Mouse (Mus musculus) CD8-positive naive resting alpha-beta T cell, adult 57 days (primary cell): ENCODE measurements around the gene Fam205c. TPM values are rescaled to one million over a fixed set of nuclear protein-coding genes. Genes with fewer than 3 reads are reported as not detected.

Experiments
- total RNA-seq: library from RNA; stranded (reverse); gene quantifications from one replicate; pipeline ENCODE4 v1.2.4, GENCODE M21; 2023

Fam205c gene
- not detected for total RNA-seq

DNA sequence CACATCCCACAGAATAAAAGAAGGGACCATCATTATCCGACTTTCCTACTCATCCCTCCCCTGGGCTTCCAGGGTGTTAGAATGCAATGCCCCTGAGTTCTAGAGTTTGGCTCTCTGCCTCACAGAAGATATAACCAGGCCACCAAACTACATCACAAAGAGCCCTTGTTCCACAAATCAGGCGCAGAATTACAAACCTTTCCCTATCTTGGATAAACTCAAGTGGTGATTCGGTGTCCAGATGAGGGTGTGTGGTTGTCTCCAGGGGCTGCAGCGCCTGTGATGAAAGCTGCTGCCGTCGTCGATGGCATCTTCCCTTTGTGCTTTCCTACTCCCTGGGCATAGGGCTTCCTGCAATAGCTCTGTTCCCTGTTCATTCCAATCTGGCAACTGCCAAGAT is at the start of gene Fam205c:
Gene Fam205c (minus strand): TSS at position 101 of the 400 bp plus-strand sequence.

DNA sequence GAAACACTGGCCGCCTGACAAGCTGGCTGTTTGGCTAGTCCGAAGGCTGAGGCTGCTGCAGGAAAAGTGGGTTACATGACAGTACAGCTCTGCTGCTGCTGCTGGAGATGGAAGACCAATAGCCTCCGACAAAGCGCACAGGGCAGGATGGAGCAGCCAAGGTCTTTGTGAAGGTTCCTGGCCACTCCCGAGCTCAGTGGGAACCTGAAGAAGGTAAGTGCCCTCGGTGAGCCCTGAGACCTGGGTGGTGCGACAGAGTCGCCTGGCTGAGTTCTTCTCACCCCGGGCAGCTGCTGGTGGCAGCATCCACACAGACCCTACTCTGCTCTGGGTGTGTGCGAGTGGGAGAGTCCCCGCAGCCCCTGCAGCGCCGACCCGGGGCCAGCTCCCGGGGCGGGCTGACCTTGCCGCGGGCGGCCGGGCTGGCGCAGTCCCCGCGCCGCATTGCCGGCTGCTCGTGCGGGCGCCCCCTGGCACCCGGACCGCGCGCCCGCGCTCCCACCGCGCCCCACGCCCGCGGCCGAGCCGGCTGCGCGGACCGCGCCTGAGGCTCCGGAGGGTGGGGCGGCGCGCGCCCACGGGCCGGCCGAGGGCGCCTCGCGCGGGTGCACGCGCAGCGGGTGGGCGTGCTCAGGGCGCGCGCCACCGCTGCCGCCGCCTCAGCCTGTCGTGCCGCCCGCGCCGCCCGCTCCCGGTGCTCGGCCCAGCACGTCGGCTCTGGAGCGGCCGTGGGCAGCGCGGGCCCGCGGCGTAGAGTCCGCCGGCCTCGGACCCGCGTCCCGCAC is 42.8 kb upstream of the Fam205c start, which contains the start of gene Phf24:
Gene Phf24 (plus strand): TSS at position 44 of the 785 bp plus-strand sequence.

GRCm38 (mm10) chr4:42856671-42857070 is 17.4 kb downstream of the Fam205c start, which contains the start of gene Gm12394:
Gene Gm12394 (minus strand): TSS chr4:42856771.

DNA sequence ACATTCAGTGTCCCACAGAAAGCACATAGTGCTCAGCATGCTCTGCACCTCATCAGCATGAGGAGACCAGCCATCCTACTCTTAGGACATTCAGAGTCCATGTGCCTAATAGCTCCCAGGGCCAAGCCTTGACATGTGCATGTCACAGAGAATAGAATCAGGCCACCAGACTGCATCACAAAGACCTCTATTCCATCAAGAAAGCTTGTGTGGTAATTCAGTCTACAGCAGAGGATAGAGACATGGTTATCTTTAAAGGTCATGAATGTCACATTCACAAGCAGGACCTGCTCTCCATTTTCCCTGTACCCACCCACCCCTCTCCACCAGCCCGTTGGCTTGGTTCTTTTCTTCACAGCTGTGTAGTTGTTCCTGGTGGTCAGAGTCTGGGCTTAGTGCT is 20.2 kb downstream of the Fam205c start, which contains the start of gene Fam205a1:
Gene Fam205a1 (minus strand): TSS at position 101 of the 400 bp plus-strand sequence.

Other genes starting within 250 kb of the Fam205c start
- not detected for gene Gm2564, start 244.5 kb downstream of the Fam205c start, total RNA-seq
- gene Ccl27b, start 219.0 kb downstream of the Fam205c start, total RNA-seq, result not detected
- not detected for gene Il11ra2, start 212.3 kb downstream of the Fam205c start, total RNA-seq
- not detected for gene 4930578G10Rik, start 138.7 kb downstream of the Fam205c start, total RNA-seq
- not detected for gene Ccl19, start 117.7 kb downstream of the Fam205c start, total RNA-seq
- not detected for gene Ccl21a, start 100.2 kb downstream of the Fam205c start, total RNA-seq
- not detected for gene Fam205a1, start 20.3 kb downstream of the Fam205c start, total RNA-seq
- gene Gm12394, start 17.5 kb downstream of the Fam205c start, total RNA-seq, result not detected
- gene Phf24, start 42.4 kb upstream of the Fam205c start, total RNA-seq, result not detected
- gene Dnajb5, start 75.6 kb upstream of the Fam205c start, total RNA-seq, result 23.3 TPM
- gene 1700022I11Rik, start 95.4 kb upstream of the Fam205c start, total RNA-seq, result not detected
- 96.8 TPM for gene Vcp, start 126.3 kb upstream of the Fam205c start, total RNA-seq
- 29.7 TPM for gene Fancg, start 136.3 kb upstream of the Fam205c start, total RNA-seq
- gene Pigo, start 151.6 kb upstream of the Fam205c start, total RNA-seq, result 41.2 TPM
- 60.1 TPM for gene Stoml2, start 157.5 kb upstream of the Fam205c start, total RNA-seq
- gene Fam214b, start 172.0 kb upstream of the Fam205c start, total RNA-seq, result 5.2 TPM
- 0.34 TPM for gene Unc13b, start 184.7 kb upstream of the Fam205c start, total RNA-seq